24 mouse cellular contexts compared by ENCODE assay signal in genomic region chr13:68588352-68588751, GRCm38 (mm10). TPM values are rescaled to one million over a fixed set of nuclear protein-coding genes. Genes with fewer than 3 reads are reported as not detected.
"Had no signal": no experiment of that assay in that cellular context is flagged by ENCODE, and none has a peak within 500 bp of the region (broad histone marks: within the 10 kb centered on the region; RNA-seq: fewer than 3 reads in every experiment).

No protein-coding gene starts in this region.

- H3K27ac ChIP-seq: kidney, postnatal 0 days; limb, embryonic 12.5 days; limb, embryonic 15.5 days; midbrain, embryonic 10.5 days; midbrain, embryonic 13.5 days; neural tube, embryonic 13.5 days had no signal

- H3K4me3 ChIP-seq: limb, embryonic 12.5 days; limb, embryonic 15.5 days; megakaryocyte, embryonic 14.5 days; midbrain, embryonic 10.5 days; midbrain, embryonic 13.5 days; myocyte; neural tube, embryonic 13.5 days had no signal

- ATAC-seq: lung, postnatal 0 days; midbrain, embryonic 13.5 days; midbrain, embryonic 16.5 days had no signal

- H3K9ac ChIP-seq: limb, embryonic 12.5 days; limb, embryonic 15.5 days; lung, embryonic 14.5 days; midbrain, embryonic 13.5 days; neural tube, embryonic 13.5 days had no signal

- H3K4me2 ChIP-seq: limb, embryonic 12.5 days; limb, embryonic 15.5 days; liver, embryonic 11.5 days; lung, embryonic 14.5 days; midbrain, embryonic 13.5 days; neural tube, embryonic 13.5 days had no signal

- DNase-seq: kidney, adult 2 months; kidney, postnatal 36 days; layer of hippocampus, postnatal 36 days; left cerebral cortex, postnatal 4 days; lung, embryonic 14.5 days; retina, postnatal 1 day; thymus, adult 18-20 months; thymus, postnatal 36 days had no signal

- H3K27me3 ChIP-seq: limb, embryonic 12.5 days; limb, embryonic 15.5 days; megakaryocyte, embryonic 14.5 days; midbrain, embryonic 13.5 days; neural tube, embryonic 13.5 days had no signal

- H3K9me3 ChIP-seq: limb, embryonic 12.5 days; limb, embryonic 15.5 days; megakaryocyte, embryonic 14.5 days; midbrain, embryonic 13.5 days; neural tube, embryonic 13.5 days had no signal

RNA-seq across cellular contexts. Expression of gene 1700001L19Rik, which starts 8.9 kb away (rescaled TPM):
- total RNA-seq: monocyte, adult 5-6 weeks; neutrophil, adult 5-6 weeks had no signal
- polyA plus RNA-seq: liver, embryonic 11.5 days; liver, embryonic 16.5 days; small intestine, adult 2 months; spleen, adult 2 months had no signal
